Mouse (Mus musculus): ENCODE measurements around the gene Ttk.

Gene Ttk

GRCm38 (mm10) chr9:83893767-83894330 lies 59.4 kb downstream of the Ttk start:
- DNase-seq (ENCODE audit: low spot score in 2 of 2) = no peak

GRCm38 (mm10) chr9:83902086-83902485 lies 67.6 kb downstream of the Ttk start:
- DNase-seq (ENCODE audit: low spot score in 2 of 2) = no peak

GRCm38 (mm10) chr9:83905820-83906219 lies 71.3 kb downstream of the Ttk start:
- no peak for DNase-seq (ENCODE audit: low spot score in 2 of 2)

GRCm38 (mm10) chr9:83907017-83907416 lies 72.5 kb downstream of the Ttk start:
- no peak for DNase-seq (ENCODE audit: low spot score in 2 of 2)

GRCm38 (mm10) chr9:83909836-83910235 lies 75.3 kb downstream of the Ttk start:
- no peak for DNase-seq (ENCODE audit: low spot score in 2 of 2)

- DNase-seq (ENCODE audit: low spot score in 2 of 2) = no peak
Measured at GRCm38 (mm10) chr9:83910926-83911325, 76.4 kb downstream of the Ttk start.
